Mouse (Mus musculus) MEL (cell line): ENCODE results near the gene 2010005H15Rik.
"Not testable (repeated sequence)": the region's sequence is repeated elsewhere in the genome, so short reads cannot be mapped to it uniquely, and the experiment has no call there.

Source experiments
- CTCF ChIP-seq, 3 experiments: IDR thresholded peaks in 2 of 3; conservative IDR thresholded peaks in 1 of 3; 2 replicates each; pipeline ENCODE4 v1.5.1; 2011 to 2012; ENCODE audit warnings: low read length in 3 of 3, low read depth in 2 of 3, mild to moderate bottlenecking in 2 of 3, improper control_type of control experiment in 1 of 3, inconsistent platforms in 1 of 3, mixed read lengths in 1 of 3, moderate library complexity in 1 of 3; ENCODE audit not compliant: control insufficient read depth in 1 of 3, insufficient read depth in 1 of 3, poor library complexity in 1 of 3, severe bottlenecking in 1 of 3
- E2F4 ChIP-seq: IDR thresholded peaks from 2 replicates; pipeline ENCODE4 v1.6.1; 2011; ENCODE audit warnings: low read depth, low read length, improper control_type of control experiment, borderline replicate concordance
- EP300 ChIP-seq, 2 experiments: IDR thresholded peaks; 2 replicates each; pipeline ENCODE4 v1.6.1; 2011; ENCODE audit warnings: improper control_type of control experiment in 2 of 2, low read length in 2 of 2, low read depth in 1 of 2, mild to moderate bottlenecking in 1 of 2
- GATA1 ChIP-seq: IDR thresholded peaks from 2 replicates; pipeline ENCODE4 v1.6.1; 2011; ENCODE audit warnings: low read depth, low read length, improper control_type of control experiment
- HCFC1 ChIP-seq: IDR thresholded peaks from 2 replicates; pipeline ENCODE4 v1.6.1; 2012; ENCODE audit warnings: low read depth, mild to moderate bottlenecking, inconsistent platforms, low read length, improper control_type of control experiment, moderate library complexity
- KAT2A ChIP-seq: conservative IDR thresholded peaks from 2 replicates; pipeline ENCODE4 v1.6.1; 2012; ENCODE audit warnings: low read depth, low read length, improper control_type of control experiment, inconsistent platforms
- MAFK ChIP-seq: IDR thresholded peaks from 2 replicates; pipeline ENCODE4 v1.6.1; 2011; ENCODE audit warnings: low read depth, mild to moderate bottlenecking, low read length, improper control_type of control experiment, borderline replicate concordance
- MAX ChIP-seq: IDR thresholded peaks from 2 replicates; pipeline ENCODE4 v1.6.1; 2011; ENCODE audit warnings: low read length, improper control_type of control experiment
- MAZ ChIP-seq: IDR thresholded peaks from 2 replicates; pipeline ENCODE4 v1.6.1; 2012; ENCODE audit warnings: low read depth, mild to moderate bottlenecking, inconsistent platforms, low read length, improper control_type of control experiment
- POLR2A ChIP-seq, 2 experiments: IDR thresholded peaks; 2 replicates each; pipeline ENCODE4 v1.6.1; 2011 to 2012; ENCODE audit warnings: low read length in 2 of 2, mild to moderate bottlenecking in 2 of 2, control low read depth in 1 of 2, improper control_type of control experiment in 1 of 2, low read depth in 1 of 2, moderate library complexity in 1 of 2; ENCODE audit not compliant: control insufficient read depth in 1 of 2, insufficient read depth in 1 of 2, poor library complexity in 1 of 2
- TCF12 ChIP-seq: IDR thresholded peaks from 2 replicates; pipeline ENCODE4 v1.6.1; 2014; ENCODE audit warnings: low read depth, mild to moderate bottlenecking, inconsistent platforms, low read length, improper control_type of control experiment, moderate library complexity
- UBTF ChIP-seq: IDR thresholded peaks from 2 replicates; pipeline ENCODE4 v1.6.1; 2012; ENCODE audit warnings: low read depth, mild to moderate bottlenecking, inconsistent platforms, low read length, improper control_type of control experiment, moderate library complexity, borderline replicate concordance; ENCODE audit not compliant: insufficient read depth
- USF2 ChIP-seq, 2 experiments: IDR thresholded peaks; 2 replicates each; pipeline ENCODE4 v1.6.1; 2011 to 2012; ENCODE audit warnings: improper control_type of control experiment in 2 of 2, low read length in 2 of 2, borderline replicate concordance in 1 of 2, inconsistent platforms in 1 of 2, low read depth in 1 of 2, mild to moderate bottlenecking in 1 of 2; ENCODE audit not compliant: insufficient read depth in 1 of 2
- ZKSCAN1 ChIP-seq: IDR thresholded peaks from 2 replicates; pipeline ENCODE4 v1.6.1; 2012; ENCODE audit warnings: low read depth, mild to moderate bottlenecking, inconsistent platforms, low read length, improper control_type of control experiment, moderate library complexity

DNA sequence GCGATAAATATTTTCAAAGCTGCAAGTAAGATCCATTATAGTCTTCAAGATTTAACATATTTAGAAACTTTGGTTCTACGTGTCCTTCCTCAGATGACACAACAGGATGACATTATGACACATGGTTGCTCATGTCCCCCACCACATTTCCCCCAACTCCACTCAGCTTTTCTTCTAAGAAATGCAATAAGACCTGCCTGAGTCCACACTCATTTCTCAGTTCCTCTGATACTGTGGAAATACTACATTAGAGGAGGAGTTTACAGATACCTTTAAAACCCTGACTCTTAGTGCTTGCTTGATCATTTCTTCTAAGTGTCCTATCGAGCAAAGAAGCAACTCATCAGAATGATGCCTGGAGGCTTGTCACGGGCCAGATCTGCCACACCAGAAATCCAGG, 37.4 kb upstream of the 2010005H15Rik start, which contains the start of gene Gm5483:
- not testable (repeated sequence) for TF ChIP-seq EP300 (IDR thresholded peaks at IDR 0.05; ENCODE audit: low read depth in 1 of 2, low read length in 2 of 2); TCF12; POLR2A (IDR thresholded peaks at IDR 0.05; ENCODE audit: control insufficient read depth in 1 of 2, insufficient read depth in 1 of 2, low read depth in 1 of 2, low read length in 2 of 2, poor library complexity in 1 of 2); MAX; CTCF (IDR thresholded peaks at IDR 0.05 in 2 of 3, conservative IDR thresholded peaks at IDR 0.05 in 1 of 3; ENCODE audit: control insufficient read depth in 1 of 3, insufficient read depth in 1 of 3, low read depth in 2 of 3, low read length in 3 of 3, poor library complexity in 1 of 3, severe bottlenecking in 1 of 3); MAFK; KAT2A; E2F4; UBTF; ZKSCAN1; USF2 (IDR thresholded peaks at IDR 0.05; ENCODE audit: borderline replicate concordance in 1 of 2, insufficient read depth in 1 of 2, low read depth in 1 of 2, low read length in 2 of 2); HCFC1; GATA1; MAZ
